8 mouse cellular contexts compared by ENCODE assay signal in genomic region chr13:22019934-22020835, GRCm38 (mm10). TPM values are rescaled to one million over a fixed set of nuclear protein-coding genes. Genes with fewer than 3 reads are reported as not detected.
A peak's percentile ranks its signal among the peaks of the same experiment; 100 is the strongest.
DNase-seq lines count a peak whose midpoint lies in the region; ATAC-seq and TF ChIP-seq lines count a peak whose summit lies in the region.

No protein-coding gene starts in this region.

- H3K9me3 ChIP-seq in kidney, embryonic 14.5 days (ENCODE audit: control insufficient read depth, low read length): no peaks in the 10 kb centered on the region
- H3K9me3 ChIP-seq in hindbrain, embryonic 11.5 days (ENCODE audit: control insufficient read depth, low read length): no peaks in the 10 kb centered on the region
- no peaks in the 10 kb centered on the region for H3K9me3 ChIP-seq in liver, postnatal 0 days (ENCODE audit: low read length)
- H3K9me3 ChIP-seq in stomach, embryonic 16.5 days (replicated peaks; ENCODE audit: control insufficient read depth, low read length): no peaks in the 10 kb centered on the region

- under 1% methylated on average over 44 of the region's 44 CpGs for WGBS in kidney, embryonic 14.5 days
- WGBS in hindbrain, embryonic 11.5 days: under 1% methylated on average over 44 of the region's 44 CpGs
- WGBS in liver, postnatal 0 days (ENCODE audit: insufficient replicate concordance): 1% methylated on average over 44 of the region's 44 CpGs
- WGBS in stomach, embryonic 16.5 days: 1% methylated on average over 44 of the region's 44 CpGs

- DNase-seq in kidney, postnatal 25 days: no peak
- DNase-seq in embryo, embryonic 10 days (ENCODE audit: low spot score): peak; percentile 36
- peak; percentile 52 for DNase-seq in hindbrain, embryonic 11.5 days (ENCODE audit: low spot score)
- DNase-seq in liver, postnatal 0 days: peak; percentile 58
- DNase-seq in MN1 (ENCODE audit: low spot score): no peak
- no peak for DNase-seq in urinary bladder, postnatal 10 days (ENCODE audit: low spot score)

- TF ChIP-seq EP300 in liver, postnatal 0 days (IDR thresholded peaks at IDR 0.05; ENCODE audit: low read depth): no peak

- peak overlapping the region; percentile 40; the same call in 1 of the 2 replicates for H3K9ac ChIP-seq in kidney, embryonic 14.5 days (ENCODE audit: low read depth, low read length)
- peak overlapping the region; percentile 33; the same call in 1 of the 2 replicates for H3K9ac ChIP-seq in hindbrain, embryonic 11.5 days (ENCODE audit: low read depth, low read length)
- peak overlapping the region; percentile 57 for H3K9ac ChIP-seq in liver, postnatal 0 days (replicated peaks)
- H3K9ac ChIP-seq in stomach, embryonic 16.5 days (ENCODE audit: low read length): peak overlapping the region; percentile 32

- H3K4me2 ChIP-seq in kidney, embryonic 14.5 days (replicated peaks; ENCODE audit: low read depth, low read length): peak overlapping the region; percentile 77
- peak overlapping the region; percentile 68 for H3K4me2 ChIP-seq in hindbrain, embryonic 11.5 days (replicated peaks; ENCODE audit: low read depth, low read length)
- H3K4me2 ChIP-seq in liver, postnatal 0 days (ENCODE audit: low read depth, low read length): peak overlapping the region; percentile 81
- peak overlapping the region; percentile 75 for H3K4me2 ChIP-seq in stomach, embryonic 16.5 days (ENCODE audit: low read depth, low read length)

- no peaks in the 10 kb centered on the region for H3K36me3 ChIP-seq in kidney, embryonic 14.5 days (ENCODE audit: control insufficient read depth, insufficient read depth, low read length)
- no peaks in the 10 kb centered on the region for H3K36me3 ChIP-seq in hindbrain, embryonic 11.5 days (ENCODE audit: control insufficient read depth, insufficient read depth, low read length)
- H3K36me3 ChIP-seq in liver, postnatal 0 days (replicated peaks; ENCODE audit: insufficient read depth, low read length): no peaks in the 10 kb centered on the region
- H3K36me3 ChIP-seq in stomach, embryonic 16.5 days (ENCODE audit: control insufficient read depth, insufficient read depth, low read length): no peaks in the 10 kb centered on the region

- no peak for TF ChIP-seq CTCF in liver, postnatal 0 days (IDR thresholded peaks at IDR 0.05; ENCODE audit: low read depth)

- H3K4me3 ChIP-seq in kidney, embryonic 14.5 days (ENCODE audit: low read length): peak overlapping the region; percentile 43
- peak overlapping the region; percentile 44 for H3K4me3 ChIP-seq in hindbrain, embryonic 11.5 days (ENCODE audit: low read depth, low read length)
- peak overlapping the region; percentile 59 for H3K4me3 ChIP-seq in liver, postnatal 0 days (ENCODE audit: low read depth, low read length)
- H3K4me3 ChIP-seq in stomach, embryonic 16.5 days (replicated peaks; ENCODE audit: low read length): peak overlapping the region; percentile 46

- H3K27me3 ChIP-seq in kidney, embryonic 14.5 days (ENCODE audit: control insufficient read depth, insufficient read depth, low read length): peaks cover 24% of the 10 kb centered on the region
- H3K27me3 ChIP-seq in hindbrain, embryonic 11.5 days (ENCODE audit: control insufficient read depth, insufficient read depth, low read length): peaks cover 24% of the 10 kb centered on the region
- H3K27me3 ChIP-seq in liver, postnatal 0 days (ENCODE audit: insufficient read depth, low read length): 0 out of 2 replicates have a peak, but pooled peaks cover 2% of the 10 kb centered on the region
- H3K27me3 ChIP-seq in stomach, embryonic 16.5 days (ENCODE audit: control insufficient read depth, insufficient read depth, low read length): peaks cover 4% of the 10 kb centered on the region

- no peaks in the 10 kb centered on the region for H3K4me1 ChIP-seq in kidney, embryonic 14.5 days (ENCODE audit: control insufficient read depth, insufficient read depth, low read length)
- no peaks in the 10 kb centered on the region for H3K4me1 ChIP-seq in hindbrain, embryonic 11.5 days (replicated peaks; ENCODE audit: control insufficient read depth, insufficient read depth, low read length)
- H3K4me1 ChIP-seq in liver, postnatal 0 days (ENCODE audit: insufficient read depth): peaks cover 7% of the 10 kb centered on the region; the same call in 1 of the 2 replicates
- no peaks in the 10 kb centered on the region for H3K4me1 ChIP-seq in stomach, embryonic 16.5 days (ENCODE audit: control insufficient read depth, insufficient read depth, low read length)

- ATAC-seq in kidney, embryonic 14.5 days (ENCODE audit: low FRiP score, low TSS enrichment): no peak
- ATAC-seq in hindbrain, embryonic 11.5 days (ENCODE audit: low FRiP score): peak; percentile 59; the same call in 1 of the 2 replicates
- peak; percentile 63 for ATAC-seq in liver, postnatal 0 days
- no peak for ATAC-seq in stomach, embryonic 16.5 days (ENCODE audit: insufficient read depth, low FRiP score)

- H3K27ac ChIP-seq in kidney, embryonic 14.5 days (ENCODE audit: low read depth, low read length): no peak overlapping the region
- no peak overlapping the region for H3K27ac ChIP-seq in hindbrain, embryonic 11.5 days (ENCODE audit: low read depth, low read length)
- H3K27ac ChIP-seq in liver, postnatal 0 days (ENCODE audit: low read depth): peak overlapping the region; percentile 31; the same call in 1 of the 2 replicates
- no peak overlapping the region for H3K27ac ChIP-seq in stomach, embryonic 16.5 days (ENCODE audit: low read length)

RNA-seq across cellular contexts. Expression of gene Prss16, which starts 10.6 kb away (rescaled TPM):
- polyA plus RNA-seq in kidney, embryonic 14.5 days (2014; fragmentation: Nextera tagmentation; extraction: Ambion mirVana): not detected in 2 replicates
- polyA plus RNA-seq in hindbrain, embryonic 11.5 days (2014; fragmentation: Nextera tagmentation; extraction: Ambion mirVana): 0.51 TPM in 1 of 2 replicates, not detected in the other
- polyA plus RNA-seq in liver, postnatal 0 days (2015; fragmentation: Nextera tagmentation; extraction: Ambion mirVana): 0.92 and 1.1 TPM in 2 replicates
- polyA plus RNA-seq in stomach, embryonic 16.5 days (2015; fragmentation: Nextera tagmentation; extraction: Ambion mirVana): 0.92 and 1.1 TPM in 2 replicates

RNA-seq across cellular contexts. Expression of gene Hist1h2ah, which starts 15.2 kb away (rescaled TPM):
- polyA plus RNA-seq in kidney, embryonic 14.5 days (2014; fragmentation: Nextera tagmentation; extraction: Ambion mirVana): 8.6 and 14.9 TPM in 2 replicates
- polyA plus RNA-seq in hindbrain, embryonic 11.5 days (2014; fragmentation: Nextera tagmentation; extraction: Ambion mirVana): 8.4 and 11.9 TPM in 2 replicates
- 8.6 and 9.9 TPM in 2 replicates for polyA plus RNA-seq in liver, postnatal 0 days (2015; fragmentation: Nextera tagmentation; extraction: Ambion mirVana)
- 10.9 TPM in 1 of 2 replicates, not detected in the other for polyA plus RNA-seq in stomach, embryonic 16.5 days (2015; fragmentation: Nextera tagmentation; extraction: Ambion mirVana)

RNA-seq across cellular contexts. Expression of gene Hist1h2bk, which starts 15.5 kb away (rescaled TPM):
- 14.1 and 26.0 TPM in 2 replicates for polyA plus RNA-seq in kidney, embryonic 14.5 days (2014; fragmentation: Nextera tagmentation; extraction: Ambion mirVana)
- 7.2 and 10.2 TPM in 2 replicates for polyA plus RNA-seq in hindbrain, embryonic 11.5 days (2014; fragmentation: Nextera tagmentation; extraction: Ambion mirVana)
- polyA plus RNA-seq in liver, postnatal 0 days (2015; fragmentation: Nextera tagmentation; extraction: Ambion mirVana): 1.7 and 2.2 TPM in 2 replicates
- polyA plus RNA-seq in stomach, embryonic 16.5 days (2015; fragmentation: Nextera tagmentation; extraction: Ambion mirVana): 2.6 and 4.0 TPM in 2 replicates

RNA-seq across cellular contexts. Expression of gene Hist1h4i, which starts 21.0 kb away (rescaled TPM):
- polyA plus RNA-seq in kidney, embryonic 14.5 days (2014; fragmentation: Nextera tagmentation; extraction: Ambion mirVana): 33.2 and 38.0 TPM in 2 replicates
- 31.2 and 31.4 TPM in 2 replicates for polyA plus RNA-seq in hindbrain, embryonic 11.5 days (2014; fragmentation: Nextera tagmentation; extraction: Ambion mirVana)
- polyA plus RNA-seq in liver, postnatal 0 days (2015; fragmentation: Nextera tagmentation; extraction: Ambion mirVana): 18.0 and 18.3 TPM in 2 replicates
- polyA plus RNA-seq in stomach, embryonic 16.5 days (2015; fragmentation: Nextera tagmentation; extraction: Ambion mirVana): 13.4 and 15.5 TPM in 2 replicates

RNA-seq across cellular contexts. Expression of gene Hist1h2ag, which starts 22.6 kb away (rescaled TPM):
- polyA plus RNA-seq in kidney, embryonic 14.5 days (2014; fragmentation: Nextera tagmentation; extraction: Ambion mirVana): 81.2 and 125 TPM in 2 replicates
- 58.7 and 60.3 TPM in 2 replicates for polyA plus RNA-seq in hindbrain, embryonic 11.5 days (2014; fragmentation: Nextera tagmentation; extraction: Ambion mirVana)
- polyA plus RNA-seq in liver, postnatal 0 days (2015; fragmentation: Nextera tagmentation; extraction: Ambion mirVana): 7.4 and 9.4 TPM in 2 replicates
- 17.8 and 25.3 TPM in 2 replicates for polyA plus RNA-seq in stomach, embryonic 16.5 days (2015; fragmentation: Nextera tagmentation; extraction: Ambion mirVana)

Comparison
In these comparisons a context has a peak if more than half of its experiments do, and no peak if none do; other contexts are left out.
1. ATAC-seq: peak in hindbrain, embryonic 11.5 days (single experiment) and liver, postnatal 0 days (single experiment); none in kidney, embryonic 14.5 days (single experiment) and stomach, embryonic 16.5 days (single experiment).
2. DNase-seq: peak in embryo, embryonic 10 days (single experiment), hindbrain, embryonic 11.5 days (single experiment) and liver, postnatal 0 days (single experiment); none in kidney, postnatal 25 days (0 of 2), MN1 (single experiment) and urinary bladder, postnatal 10 days (single experiment).
3. Peak in every context shown above with its lines, with median percentiles within 50 percentile points of each other: H3K4me2 ChIP-seq, H3K4me3 ChIP-seq and H3K9ac ChIP-seq.